Mouse (Mus musculus): ENCODE results near the gene Nlrc4.

The Nlrc4 gene

GRCm38 (mm10) chr17:74430074-74430473, 28.9 kb downstream of the Nlrc4 start:
- no peak for DNase-seq (ENCODE audit: low spot score in 2 of 2)

GRCm38 (mm10) chr17:74424401-74425005, 34.4 kb downstream of the Nlrc4 start:
- peak in 1 of 2 experiments; percentile 25 for DNase-seq (ENCODE audit: low spot score in 2 of 2)

- no peak for DNase-seq (ENCODE audit: low spot score in 2 of 2)
These were observed 38.3 kb downstream of the Nlrc4 start for GRCm38 (mm10) chr17:74420656-74421055.

GRCm38 (mm10) chr17:74418171-74418570, 40.8 kb downstream of the Nlrc4 start:
- DNase-seq (ENCODE audit: low spot score in 2 of 2) = no peak

- no peak for DNase-seq (ENCODE audit: low spot score in 2 of 2)
These were observed 42.0 kb downstream of the Nlrc4 start for GRCm38 (mm10) chr17:74416841-74417360.

GRCm38 (mm10) chr17:74414671-74415070, 44.3 kb downstream of the Nlrc4 start:
- no peak for DNase-seq (ENCODE audit: low spot score in 2 of 2)

GRCm38 (mm10) chr17:74413324-74413723, 45.6 kb downstream of the Nlrc4 start:
- no peak for DNase-seq (ENCODE audit: low spot score in 2 of 2)

- DNase-seq (ENCODE audit: low spot score in 2 of 2) = no peak
These were observed 49.2 kb downstream of the Nlrc4 start for GRCm38 (mm10) chr17:74409722-74410121.

- no peak for DNase-seq (ENCODE audit: low spot score in 2 of 2)
These were observed 52.5 kb downstream of the Nlrc4 start for GRCm38 (mm10) chr17:74406487-74406886.

- DNase-seq (ENCODE audit: low spot score in 2 of 2) = no peak
These were observed 56.3 kb downstream of the Nlrc4 start for GRCm38 (mm10) chr17:74402486-74403222.

GRCm38 (mm10) chr17:74397173-74397572, 61.8 kb downstream of the Nlrc4 start:
- DNase-seq (ENCODE audit: low spot score in 2 of 2) = no peak

- no peak for DNase-seq (ENCODE audit: low spot score in 2 of 2)
These were observed 62.2 kb downstream of the Nlrc4 start for GRCm38 (mm10) chr17:74396766-74397165.

GRCm38 (mm10) chr17:74395383-74396065, 63.4 kb downstream of the Nlrc4 start, which contains the start of gene Slc30a6:
TSS of gene Slc30a6 (plus strand) at chr17:74395608.
- DNase-seq (ENCODE audit: low spot score in 2 of 2) = peak; percentile 86 to 95

- no peak for DNase-seq (ENCODE audit: low spot score in 2 of 2)
These were observed 64.1 kb downstream of the Nlrc4 start for GRCm38 (mm10) chr17:74394855-74395254.

GRCm38 (mm10) chr17:74394381-74394780, 64.6 kb downstream of the Nlrc4 start:
- no peak for DNase-seq (ENCODE audit: low spot score in 2 of 2)

- no peak for DNase-seq (ENCODE audit: low spot score in 2 of 2)
These were observed 69.1 kb downstream of the Nlrc4 start for GRCm38 (mm10) chr17:74389847-74390246.

GRCm38 (mm10) chr17:74386657-74387056, 72.3 kb downstream of the Nlrc4 start:
- DNase-seq (ENCODE audit: low spot score in 2 of 2) = no peak

- no peak for DNase-seq (ENCODE audit: low spot score in 2 of 2)
These were observed 82.0 kb downstream of the Nlrc4 start for GRCm38 (mm10) chr17:74376916-74377315.
